Mouse (Mus musculus): ENCODE results near the gene Exo1. TPM values are rescaled to one million over a fixed set of nuclear protein-coding genes. Genes with fewer than 3 reads are reported as not detected.

Gene Exo1
- polyA plus RNA-seq, 1 experiment from 2014 or later = 57.9 TPM

DNA sequence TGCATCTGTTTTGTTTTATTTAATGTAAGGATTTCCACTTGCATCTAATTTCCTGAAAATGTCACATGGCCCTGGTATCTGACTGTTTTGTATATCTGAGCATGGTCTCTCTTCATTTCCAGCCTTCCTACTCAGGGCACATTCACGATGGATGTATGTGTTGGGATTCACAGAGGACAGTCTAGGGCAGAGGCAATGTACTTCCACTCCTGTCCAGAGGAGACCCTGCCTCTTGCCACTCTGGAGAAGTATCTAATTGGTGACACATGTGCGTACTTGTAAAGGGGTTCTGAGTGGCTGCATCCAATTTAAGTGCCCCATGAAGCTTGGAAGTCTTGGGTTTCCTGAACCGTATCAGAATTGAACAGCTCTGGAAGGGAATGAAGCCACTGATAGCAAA, 70.0 kb downstream of the Exo1 start:
- no peak for DNase-seq (ENCODE audit: low spot score)

DNA sequence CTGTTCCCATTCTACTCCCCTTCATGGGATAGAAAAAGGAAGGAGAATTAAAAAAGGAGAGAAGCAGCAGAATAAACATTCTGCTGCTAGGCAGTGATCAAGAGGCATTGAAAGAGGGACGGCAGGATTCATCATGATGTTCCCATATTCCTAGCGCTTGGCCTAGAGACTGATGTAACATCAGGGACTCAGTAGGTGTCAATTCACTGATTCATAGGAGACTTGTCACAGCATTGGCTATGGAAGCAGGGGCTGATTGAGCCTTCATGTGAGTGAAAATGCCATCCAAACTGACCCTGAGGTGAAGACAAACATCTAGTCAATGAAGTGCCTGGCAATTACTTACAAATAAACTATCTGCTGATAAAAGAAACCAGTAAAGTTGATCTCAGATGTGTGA, 70.5 kb downstream of the Exo1 start:
- DNase-seq (ENCODE audit: low spot score) = no peak

DNA sequence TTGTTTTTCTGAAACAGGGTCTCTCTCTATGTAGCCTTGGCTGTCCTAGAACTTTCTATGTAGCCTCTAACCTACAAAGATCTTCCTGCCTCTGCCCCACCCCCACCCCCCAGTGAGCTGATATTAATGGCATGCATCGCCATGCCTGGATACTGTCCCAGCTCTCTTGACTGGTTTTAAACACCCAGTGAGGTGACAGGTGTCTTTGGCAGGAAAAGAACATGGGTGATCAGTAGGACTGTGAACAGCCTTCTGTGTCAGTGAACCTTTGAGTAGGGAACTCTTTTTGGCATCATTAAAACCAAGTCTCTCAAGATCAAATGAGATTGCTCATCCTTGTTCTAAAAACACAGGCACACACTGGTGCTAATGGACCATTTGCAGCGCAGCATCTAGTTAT, 81.4 kb downstream of the Exo1 start:
- no peak for DNase-seq (ENCODE audit: low spot score)

Other genes with a start within 250 kb of the Exo1 start
- gene Opn3, start 187.8 kb upstream of the Exo1 start, polyA plus RNA-seq (2015; fragmentation: Nextera tagmentation; extraction: Ambion mirVana) = 3.1 and 3.2 TPM in 2 replicates
- 1.7 and 1.8 TPM in 2 replicates for gene Chml, start 187.7 kb upstream of the Exo1 start, polyA plus RNA-seq (2015; fragmentation: Nextera tagmentation; extraction: Ambion mirVana)
- gene Wdr64, start 182.0 kb upstream of the Exo1 start, polyA plus RNA-seq (2015; fragmentation: Nextera tagmentation; extraction: Ambion mirVana) = not detected in 2 replicates
- gene Gm38100, start 39.7 kb downstream of the Exo1 start, polyA plus RNA-seq (2015; fragmentation: Nextera tagmentation; extraction: Ambion mirVana) = not detected in 2 replicates
- gene Rbm8a2, start 98.5 kb downstream of the Exo1 start, polyA plus RNA-seq (2015; fragmentation: Nextera tagmentation; extraction: Ambion mirVana) = 0.76 and 0.85 TPM in 2 replicates